Mouse (Mus musculus) ES-E14 (cell line): ENCODE data around the gene Reln.

Experiments used
- HCFC1 ChIP-seq: IDR thresholded peaks from 2 replicates; pipeline ENCODE4 v1.6.1; 2012; ENCODE audit warnings: low read length, inconsistent platforms, borderline replicate concordance; ENCODE audit not compliant: insufficient read depth
- MAFK ChIP-seq: IDR thresholded peaks from 2 replicates; pipeline ENCODE4 v1.6.1; 2014; ENCODE audit warnings: mild to moderate bottlenecking, low read depth, low read length, inconsistent platforms; ENCODE audit not compliant: insufficient read depth

- TF ChIP-seq MAFK (no peak), HCFC1 (no peak)
Measured at GRCm38 (mm10) chr5:21939405-21939804, 405.1 kb downstream of the Reln start.
